Mouse (Mus musculus): ENCODE results near the gene Arhgef19. TPM values are rescaled to one million over a fixed set of nuclear protein-coding genes. Genes with fewer than 3 reads are reported as not detected.

Gene Arhgef19
- polyA plus RNA-seq, 1 experiment from 2014 or later = 6.6 TPM

GRCm38 (mm10) chr4:141241861-141242260 lies 2.6 kb downstream of the Arhgef19 start:
- Histone ChIP-seq H3K9ac (ENCODE audit: low read length) (0 out of 2 replicates have a peak overlapping the region, but pooled peaks have one; percentile 50), H3K9me3 (ENCODE audit: control insufficient read depth, low read length) (no peaks in the 10 kb centered on the region), H3K36me3 (ENCODE audit: control insufficient read depth, insufficient read depth, low read length) (no peaks in the 10 kb centered on the region), H3K27me3 (ENCODE audit: control insufficient read depth, insufficient read depth, low read length) (no peaks in the 10 kb centered on the region), H3K27ac (replicated peaks) (peak overlapping the region; percentile 82), H3K4me3 (ENCODE audit: low read depth, low read length) (no peak overlapping the region), H3K4me2 (replicated peaks; ENCODE audit: low read depth) (peak overlapping the region; percentile 48), H3K4me1 (replicated peaks; ENCODE audit: control insufficient read depth, insufficient read depth) (peaks cover 23% of the 10 kb centered on the region)
- ATAC-seq (ENCODE audit: low FRiP score, low TSS enrichment) (no peak), DNase-seq (ENCODE audit: low spot score) (peak; percentile 26)
- WGBS = 35% methylated on average over 15 of the region's 15 CpGs
- TF ChIP-seq EP300 (optimal IDR thresholded peaks at IDR 0.05) = no peak
- TF ChIP-seq CTCF (IDR thresholded peaks at IDR 0.05; ENCODE audit: low read depth) = no peak

- no peaks in the 10 kb centered on the region for H3K27me3 ChIP-seq (ENCODE audit: control insufficient read depth, insufficient read depth, low read length)
- TF ChIP-seq CTCF (IDR thresholded peaks at IDR 0.05; ENCODE audit: low read depth) = no peak
- no peak for TF ChIP-seq EP300 (optimal IDR thresholded peaks at IDR 0.05)
- peak overlapping the region; percentile 50 for H3K9ac ChIP-seq (ENCODE audit: low read length)
- peak overlapping the region; percentile 48 for H3K4me2 ChIP-seq (replicated peaks; ENCODE audit: low read depth)
- 15% methylated on average over 11 of the region's 11 CpGs for WGBS
- ATAC-seq (ENCODE audit: low FRiP score, low TSS enrichment) (peak; percentile 28; the same call in 1 of the 2 replicates), DNase-seq (ENCODE audit: low spot score) (peak; percentile 90)
- peaks cover 30% of the 10 kb centered on the region for H3K4me1 ChIP-seq (replicated peaks; ENCODE audit: control insufficient read depth, insufficient read depth)
- no peaks in the 10 kb centered on the region for H3K36me3 ChIP-seq (ENCODE audit: control insufficient read depth, insufficient read depth, low read length)
- peak overlapping the region; percentile 22 for H3K4me3 ChIP-seq (ENCODE audit: low read depth, low read length)
- H3K9me3 ChIP-seq (ENCODE audit: control insufficient read depth, low read length) = no peaks in the 10 kb centered on the region
- H3K27ac ChIP-seq (replicated peaks) = peak overlapping the region; percentile 82
Observed at GRCm38 (mm10) chr4:141242651-141243241, 3.4 kb downstream of the Arhgef19 start.

- Histone ChIP-seq H3K27me3 (ENCODE audit: control insufficient read depth, insufficient read depth, low read length) (no peaks in the 10 kb centered on the region), H3K27ac (replicated peaks) (no peak overlapping the region), H3K4me3 (ENCODE audit: low read depth, low read length) (no peak overlapping the region; the same call in 1 of the 2 replicates), H3K4me1 (replicated peaks; ENCODE audit: control insufficient read depth, insufficient read depth) (peaks cover 30% of the 10 kb centered on the region), H3K4me2 (replicated peaks; ENCODE audit: low read depth) (peak overlapping the region; percentile 48), H3K9me3 (ENCODE audit: control insufficient read depth, low read length) (no peaks in the 10 kb centered on the region), H3K9ac (ENCODE audit: low read length) (no peak overlapping the region), H3K36me3 (ENCODE audit: control insufficient read depth, insufficient read depth, low read length) (no peaks in the 10 kb centered on the region)
- TF ChIP-seq CTCF (IDR thresholded peaks at IDR 0.05; ENCODE audit: low read depth) (no peak), EP300 (optimal IDR thresholded peaks at IDR 0.05) (no peak)
- ATAC-seq (ENCODE audit: low FRiP score, low TSS enrichment) = no peak
- peak; percentile 11 for DNase-seq (ENCODE audit: low spot score)
- 39% methylated on average over 5 of the region's 5 CpGs for WGBS
Observed at GRCm38 (mm10) chr4:141243636-141244035, 4.3 kb downstream of the Arhgef19 start.

GRCm38 (mm10) chr4:141244401-141244800 lies 5.1 kb downstream of the Arhgef19 start:
- no peaks in the 10 kb centered on the region for H3K27me3 ChIP-seq (ENCODE audit: control insufficient read depth, insufficient read depth, low read length)
- no peaks in the 10 kb centered on the region for H3K36me3 ChIP-seq (ENCODE audit: control insufficient read depth, insufficient read depth, low read length)
- WGBS = 52% methylated on average over 5 of the region's 5 CpGs

GRCm38 (mm10) chr4:141244931-141245425 lies 5.7 kb downstream of the Arhgef19 start:
- Histone ChIP-seq H3K36me3 (ENCODE audit: control insufficient read depth, insufficient read depth, low read length) (no peaks in the 10 kb centered on the region), H3K9me3 (ENCODE audit: control insufficient read depth, low read length) (no peaks in the 10 kb centered on the region), H3K27ac (replicated peaks) (peak overlapping the region; percentile 81), H3K4me2 (replicated peaks; ENCODE audit: low read depth) (peak overlapping the region; percentile 36), H3K4me3 (ENCODE audit: low read depth, low read length) (0 out of 2 replicates have a peak overlapping the region, but pooled peaks have one; percentile 6), H3K9ac (ENCODE audit: low read length) (peak overlapping the region; percentile 35; the same call in 1 of the 2 replicates), H3K4me1 (replicated peaks; ENCODE audit: control insufficient read depth, insufficient read depth) (peaks cover 29% of the 10 kb centered on the region), H3K27me3 (ENCODE audit: control insufficient read depth, insufficient read depth, low read length) (no peaks in the 10 kb centered on the region)
- TF ChIP-seq CTCF (IDR thresholded peaks at IDR 0.05; ENCODE audit: low read depth) (no peak), EP300 (optimal IDR thresholded peaks at IDR 0.05) (no peak)
- peak; percentile 75 for DNase-seq (ENCODE audit: low spot score)
- 18% methylated on average over 9 of the region's 9 CpGs for WGBS
- no peak for ATAC-seq (ENCODE audit: low FRiP score, low TSS enrichment)

More at GRCm38 (mm10) chr4:141244401-141244800, 5.1 kb downstream of the Arhgef19 start:
- Histone ChIP-seq H3K4me1 (replicated peaks; ENCODE audit: control insufficient read depth, insufficient read depth) (peaks cover 30% of the 10 kb centered on the region), H3K9me3 (ENCODE audit: control insufficient read depth, low read length) (no peaks in the 10 kb centered on the region), H3K4me2 (replicated peaks; ENCODE audit: low read depth) (peak overlapping the region; percentile 36), H3K27ac (replicated peaks) (peak overlapping the region; percentile 81), H3K9ac (ENCODE audit: low read length) (no peak overlapping the region; the same call in 1 of the 2 replicates), H3K4me3 (ENCODE audit: low read depth, low read length) (0 out of 2 replicates have a peak overlapping the region, but pooled peaks have one; percentile 6)
- no peak for TF ChIP-seq EP300 (optimal IDR thresholded peaks at IDR 0.05)
- TF ChIP-seq CTCF (IDR thresholded peaks at IDR 0.05; ENCODE audit: low read depth) = no peak
- DNase-seq (ENCODE audit: low spot score) = peak; percentile 14
- no peak for ATAC-seq (ENCODE audit: low FRiP score, low TSS enrichment)
